Mouse (Mus musculus): Measurements from ENCODE around the gene Zdhhc20.

DNA sequence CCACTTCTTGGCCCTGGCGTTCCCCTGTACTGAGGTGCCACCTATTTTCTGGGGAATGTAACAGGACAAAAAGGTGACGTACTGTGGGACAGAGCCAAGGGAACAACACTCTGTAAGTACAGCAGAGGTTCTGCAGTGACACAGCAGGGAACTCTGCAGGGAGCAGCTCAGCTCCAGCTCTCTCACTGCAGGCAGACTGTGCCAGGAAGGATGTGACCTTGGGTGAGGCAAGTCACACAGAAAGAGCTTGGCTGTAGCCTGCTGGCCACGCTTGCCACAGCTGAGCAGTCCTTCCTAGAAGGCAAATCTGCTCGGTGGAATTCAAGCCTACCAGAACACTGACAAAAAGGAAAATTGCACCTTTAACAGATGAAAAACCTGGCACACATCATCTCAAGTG is 8.3 kb downstream of the Zdhhc20 start:
- TF ChIP-seq CTCF (IDR thresholded peaks at IDR 0.05; ENCODE audit: extremely low read depth, insufficient read depth, insufficient read length, insufficient replicate concordance): no peak
- TF ChIP-seq POLR2A (IDR thresholded peaks at IDR 0.05; ENCODE audit: low read depth, low read length): no peak
